Mouse (Mus musculus) testis, postnatal 10 days (tissue): ENCODE data around the gene Adk.

Experiments used
- DNase-seq: peaks from one replicate; pipeline ENCODE4 v3.0.0; 2021; ENCODE audit warnings: low spot score

Adk gene

DNA sequence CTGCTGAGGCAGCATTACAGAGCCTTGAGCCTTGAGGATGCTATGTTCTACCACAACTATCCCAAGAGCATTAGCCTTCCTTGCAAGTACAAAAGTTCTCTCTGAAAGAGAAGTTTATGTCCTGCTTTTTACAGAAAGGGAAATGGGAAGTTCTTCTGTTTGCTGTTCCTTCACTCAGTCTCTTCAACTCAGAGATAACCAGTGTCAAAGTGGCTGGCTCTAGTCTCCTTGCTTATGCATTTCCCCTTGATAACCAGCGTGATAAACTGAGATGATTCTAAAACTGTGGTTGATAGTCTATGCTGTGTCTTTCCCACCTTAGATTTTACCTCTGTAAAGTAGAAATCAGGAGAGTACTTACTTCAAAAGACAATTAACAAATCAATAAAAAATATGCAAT lies 223.4 kb downstream of the Adk start:
- no peak for DNase-seq

- DNase-seq, result no peak
Measured at GRCm38 (mm10) chr14:21278290-21278689, 225.9 kb downstream of the Adk start.

DNA sequence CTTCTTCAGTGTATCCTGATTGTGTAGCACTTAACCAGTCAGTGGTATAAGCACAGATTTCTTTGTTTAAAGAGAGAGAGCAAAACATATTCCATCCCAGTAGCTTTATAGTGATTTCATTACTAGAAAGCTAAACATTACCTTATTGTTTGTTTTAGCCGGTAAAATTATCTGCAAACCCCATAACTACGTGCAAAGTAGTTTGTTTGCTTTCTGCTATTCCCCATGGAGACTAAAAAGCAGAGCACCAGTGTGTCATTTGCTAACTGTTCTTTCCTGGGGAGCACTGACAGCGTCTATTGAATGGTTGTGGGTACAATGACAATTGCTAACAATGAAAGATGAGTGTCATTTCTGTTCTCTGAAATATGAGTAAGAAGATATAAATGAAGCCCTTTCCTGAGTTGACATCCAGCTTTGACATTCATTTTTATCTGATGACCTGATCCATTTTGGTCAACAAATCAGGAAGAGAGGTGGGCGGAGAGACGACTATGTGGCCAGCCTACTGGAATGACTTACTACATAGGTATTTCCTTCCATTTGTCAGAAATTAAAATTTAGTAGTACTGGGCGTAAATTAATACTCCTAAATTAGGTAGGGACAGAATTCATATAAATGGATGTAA lies 226.6 kb downstream of the Adk start:
- no peak for DNase-seq

GRCm38 (mm10) chr14:21280451-21280850 lies 228.1 kb downstream of the Adk start:
- DNase-seq, result no peak

DNA sequence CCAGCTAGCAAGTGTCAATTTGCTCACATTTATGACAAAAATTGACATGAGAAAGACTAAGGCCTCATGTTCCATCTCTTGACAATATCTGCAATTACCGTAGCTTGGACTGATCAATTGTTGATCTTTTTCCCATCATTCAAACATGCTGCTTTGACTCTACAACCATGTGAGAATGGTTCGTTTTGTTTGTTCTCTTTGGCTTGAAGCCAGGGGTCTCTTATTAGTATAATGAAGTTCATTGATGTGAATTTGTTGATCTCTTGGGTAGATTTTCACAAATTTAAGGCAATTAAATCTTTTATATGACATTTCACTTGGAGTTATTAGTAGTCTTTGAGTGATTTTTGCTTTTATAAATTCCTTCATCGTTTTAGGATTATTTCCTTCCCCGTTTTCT lies 229.1 kb downstream of the Adk start:
- DNase-seq, result no peak

- no peak for DNase-seq
Measured at GRCm38 (mm10) chr14:21284116-21284515, 231.7 kb downstream of the Adk start.

DNA sequence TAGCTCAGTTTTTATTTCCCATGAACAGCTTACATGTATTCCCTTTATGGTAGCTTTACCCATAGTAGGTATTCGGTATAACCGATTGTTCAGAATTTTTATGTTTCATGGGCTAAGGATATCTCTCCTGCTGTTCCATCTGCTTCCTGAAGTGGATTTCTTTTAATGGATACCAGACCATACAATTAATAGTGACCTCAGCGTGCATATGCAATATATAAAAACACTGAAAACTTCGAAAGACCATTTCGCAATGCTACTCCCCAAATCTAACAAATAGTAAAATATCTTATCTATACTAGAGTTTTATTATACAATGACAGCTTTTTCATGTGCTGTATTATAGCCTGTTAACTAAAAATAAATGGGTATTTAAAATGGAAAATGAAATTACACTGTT lies 232.5 kb downstream of the Adk start:
- no peak for DNase-seq

- DNase-seq, result no peak
Measured at GRCm38 (mm10) chr14:21286274-21286673, 233.9 kb downstream of the Adk start.

- DNase-seq, result no peak
Measured at GRCm38 (mm10) chr14:21287726-21288442, 235.5 kb downstream of the Adk start.

GRCm38 (mm10) chr14:21299743-21300142 lies 247.4 kb downstream of the Adk start:
- DNase-seq, result no peak

DNA sequence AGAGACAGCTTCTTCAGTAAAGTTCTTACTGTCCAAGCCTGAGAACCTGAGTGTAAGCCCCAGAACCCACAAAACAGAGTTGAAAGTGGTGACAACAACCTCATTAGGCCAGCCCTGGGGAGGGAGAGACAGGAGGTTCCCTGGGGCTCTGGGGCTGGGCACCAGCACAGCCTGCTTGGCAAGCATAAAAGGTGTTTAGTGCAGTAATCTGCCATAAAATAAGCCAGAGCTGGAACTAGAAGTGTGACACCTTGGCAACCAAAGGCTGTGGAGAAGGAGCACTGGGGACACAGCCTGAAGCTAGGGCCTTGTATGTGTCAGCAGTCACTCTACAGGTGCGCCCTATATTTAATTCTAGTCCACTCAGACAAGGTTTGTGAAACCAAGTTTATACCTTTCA lies 252.4 kb downstream of the Adk start:
- DNase-seq, result no peak

- no peak for DNase-seq
Measured at GRCm38 (mm10) chr14:21308349-21308936, 256.1 kb downstream of the Adk start.

- no peak for DNase-seq
Measured at GRCm38 (mm10) chr14:21310530-21310929, 258.2 kb downstream of the Adk start.

GRCm38 (mm10) chr14:21313561-21314342 lies 261.4 kb downstream of the Adk start:
- no peak for DNase-seq

- DNase-seq, result no peak
Measured at GRCm38 (mm10) chr14:21314466-21314865, 262.1 kb downstream of the Adk start.

DNA sequence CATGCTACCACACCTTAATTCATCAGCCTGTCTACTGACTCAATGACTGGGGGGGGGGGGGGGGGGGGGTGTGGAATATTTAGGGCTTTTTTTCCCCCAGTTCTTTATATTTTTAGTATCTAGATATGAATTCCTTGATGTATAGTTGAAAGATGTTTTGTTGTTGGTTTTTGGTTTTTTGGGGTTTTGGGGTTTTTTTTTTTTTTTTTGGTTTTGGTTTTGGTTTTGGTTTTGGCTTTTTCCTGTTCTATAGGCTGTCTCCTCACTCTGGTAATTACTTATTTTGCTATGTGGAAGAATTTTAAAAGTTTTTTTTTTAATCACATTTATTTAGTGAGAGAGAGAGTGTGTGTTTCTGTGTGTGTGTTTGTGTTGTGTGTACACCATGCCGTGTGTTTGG lies 282.5 kb downstream of the Adk start:
- no peak for DNase-seq

DNA sequence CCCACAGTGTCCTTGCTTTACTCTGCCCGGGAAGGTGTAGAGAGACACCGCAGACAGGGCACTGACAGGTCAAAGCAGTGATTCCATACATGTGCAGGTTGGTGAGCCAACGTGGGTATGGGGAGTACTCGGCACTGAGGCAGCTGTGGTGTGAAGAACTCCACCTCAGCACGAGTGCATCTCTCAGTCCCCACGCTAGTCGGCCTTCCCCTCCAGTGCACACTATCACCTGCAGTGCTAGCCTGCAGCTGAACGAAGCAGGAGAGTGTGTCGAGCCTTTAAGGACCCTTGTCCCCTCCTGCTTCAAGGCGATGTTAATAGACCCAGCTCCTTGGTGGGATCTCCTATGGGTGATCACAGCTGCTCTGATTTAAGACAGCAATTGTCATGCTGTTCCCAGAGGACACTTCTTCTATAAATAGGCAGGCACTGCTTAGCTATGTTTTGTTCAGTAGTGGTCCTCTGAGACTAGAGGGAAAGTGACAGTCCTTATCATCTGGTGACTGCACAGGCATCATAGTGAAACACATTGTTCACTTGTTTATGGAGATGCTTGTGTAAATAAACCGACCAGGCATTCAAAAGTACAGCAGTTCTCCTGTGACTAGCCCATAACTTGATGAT lies 283.4 kb downstream of the Adk start:
- no peak for DNase-seq

GRCm38 (mm10) chr14:21337948-21338347 lies 285.6 kb downstream of the Adk start:
- DNase-seq, result no peak

- DNase-seq, result no peak
Measured at GRCm38 (mm10) chr14:21341195-21341594, 288.8 kb downstream of the Adk start.

DNA sequence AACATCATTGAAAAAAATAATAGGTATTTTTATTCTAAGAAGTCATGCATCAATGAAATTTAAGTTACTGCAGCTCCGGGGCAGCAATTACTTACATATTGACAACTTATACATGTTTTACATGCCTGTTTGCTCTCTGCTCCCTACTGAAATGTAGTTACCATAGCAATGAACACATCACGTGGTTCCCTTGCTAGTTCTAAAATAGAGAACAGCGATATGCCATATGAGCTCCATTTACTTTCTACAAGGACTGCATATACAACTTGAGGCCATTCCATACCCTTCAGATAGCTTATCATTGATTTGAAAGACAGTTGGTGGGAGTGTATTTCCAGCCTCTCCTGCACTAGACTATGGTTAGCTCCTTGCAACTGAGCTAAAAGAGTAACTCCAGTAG lies 290.6 kb downstream of the Adk start:
- DNase-seq, result no peak

DNA sequence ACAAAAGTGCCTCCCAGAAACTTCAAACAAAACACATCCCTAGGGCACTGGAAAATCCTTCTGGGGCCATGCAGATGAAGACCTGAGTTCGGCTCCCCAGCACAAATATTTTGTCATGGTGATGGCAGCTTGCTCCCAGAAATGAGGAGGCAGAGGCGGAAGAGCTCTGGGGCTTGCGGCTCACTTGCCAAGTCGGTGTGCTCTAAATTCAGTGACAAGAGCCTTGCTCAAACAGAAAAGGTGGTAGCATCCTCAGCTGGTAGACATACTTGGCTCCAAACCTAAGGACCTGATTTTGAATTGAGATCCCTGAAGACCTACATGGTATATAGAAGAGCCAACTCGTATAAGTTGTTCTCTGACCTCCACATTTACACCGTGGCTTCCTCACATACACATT lies 292.5 kb downstream of the Adk start:
- no peak for DNase-seq

GRCm38 (mm10) chr14:21348611-21349260 lies 296.4 kb downstream of the Adk start:
- no peak for DNase-seq
